In the genomic region with DNA sequence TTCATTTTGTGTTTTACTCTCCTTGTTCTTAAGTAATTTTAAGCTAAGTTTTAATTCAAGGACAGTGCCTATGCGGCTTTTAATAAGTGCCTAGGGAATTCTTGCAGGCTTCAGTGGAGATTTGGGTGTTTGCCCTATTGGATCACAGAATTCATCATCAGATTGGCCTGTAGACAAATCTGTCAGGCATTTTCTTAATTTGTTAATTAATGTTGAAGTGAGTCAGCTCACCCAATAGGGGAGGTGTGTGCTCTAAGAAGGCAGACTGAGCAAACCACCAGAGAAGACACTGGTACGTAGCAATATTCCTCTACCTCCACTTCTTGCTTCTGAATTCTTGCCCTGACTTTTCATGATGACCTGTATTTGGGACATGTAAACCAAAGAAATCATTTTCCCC, we compare ENCODE assay signal across 16 mouse cellular contexts.
"Had no signal": no experiment of that assay in that cellular context is flagged by ENCODE, and none has a peak within 500 bp of the region (broad histone marks: within the 10 kb centered on the region; RNA-seq: fewer than 3 reads in every experiment).

No protein-coding gene starts in this region.

- H3K9me3 ChIP-seq: liver, embryonic 13.5 days; neural tube, embryonic 13.5 days; stomach, embryonic 15.5 days had no signal

- H3K36me3 ChIP-seq: liver, embryonic 13.5 days; neural tube, embryonic 13.5 days; stomach, embryonic 15.5 days had no signal

- H3K27me3 ChIP-seq: liver, embryonic 13.5 days; neural tube, embryonic 13.5 days; stomach, embryonic 15.5 days had no signal

- DNase-seq: kidney, postnatal 25 days; layer of hippocampus, adult 9-11 months; liver, embryonic 13.5 days; lung, adult 2 months; lung, postnatal 14 days; lung, postnatal 4 days; midbrain, embryonic 14.5 days; right cerebral cortex, postnatal 25 days; spleen, adult 18-20 months; thymus, postnatal 25 days had no signal

- H3K4me3 ChIP-seq: layer of hippocampus, adult 2 months; liver, embryonic 13.5 days; myocyte; neural tube, embryonic 13.5 days; stomach, embryonic 15.5 days had no signal

- H3K4me1 ChIP-seq: liver, embryonic 13.5 days; neural tube, embryonic 13.5 days; stomach, embryonic 15.5 days had no signal

- H3K4me2 ChIP-seq: liver, embryonic 13.5 days; midbrain, embryonic 11.5 days; neural tube, embryonic 13.5 days; stomach, embryonic 15.5 days had no signal

- H3K27ac ChIP-seq: kidney, postnatal 0 days; layer of hippocampus, adult 2 months; liver, embryonic 13.5 days; neural tube, embryonic 13.5 days; stomach, embryonic 15.5 days had no signal

- H3K9ac ChIP-seq: liver, embryonic 13.5 days; neural tube, embryonic 13.5 days; stomach, embryonic 15.5 days had no signal
